Mouse (Mus musculus): ENCODE measurements at regions not wholly inside any gene's neighbourhood (a gene's known extent, or its start where the extent isn't known, plus 50 kb on each side); places are given as distances from the start of the nearest gene placed in this dataset.

GRCm38 (mm10) chr3:39062415-39062814 is 175.7 kb downstream of the Fat4 start:
- TF ChIP-seq CTCF (IDR thresholded peaks at IDR 0.05; ENCODE audit: control insufficient read depth, insufficient read depth, insufficient read length) (no peak), MAX (IDR thresholded peaks at IDR 0.05) (no peak), USF1 (IDR thresholded peaks at IDR 0.05; ENCODE audit: low read depth) (no peak), MYOG (IDR thresholded peaks at IDR 0.05; ENCODE audit: control insufficient read depth, extremely low read depth, insufficient read length) (no peak)

Measured in C2C12 (cell line).